23 mouse cellular contexts compared by ENCODE assay signal in genomic region chrX:152642627-152643026, GRCm38 (mm10).
DNase-seq lines count a peak whose midpoint lies in the region; ATAC-seq and TF ChIP-seq lines count a peak whose summit lies in the region.
"Had no signal": no experiment of that assay in that cellular context is flagged by ENCODE, and none has a peak within 500 bp of the region (broad histone marks: within the 10 kb centered on the region; RNA-seq: fewer than 3 reads in every experiment).

No protein-coding gene starts in this region.

- 58% methylated on average over 2 of the region's 2 CpGs for WGBS in hindbrain, embryonic 11.5 days
- 82% methylated on average over 2 of the region's 2 CpGs for WGBS in hindbrain, embryonic 10.5 days
- 44% methylated on average over 2 of the region's 2 CpGs for WGBS in hindbrain, embryonic 13.5 days
- 78% methylated on average over 2 of the region's 2 CpGs for WGBS in midbrain, embryonic 16.5 days
- 80% methylated on average over 2 of the region's 2 CpGs for WGBS in cerebellum, adult 2 months

- peaks cover 4% of the 10 kb centered on the region; the same call in 1 of the 2 replicates for H3K27me3 ChIP-seq in hindbrain, embryonic 11.5 days (ENCODE audit: control insufficient read depth, insufficient read depth, low read length)
- peaks cover 25% of the 10 kb centered on the region for H3K27me3 ChIP-seq in hindbrain, embryonic 10.5 days (ENCODE audit: insufficient read depth, poor library complexity, severe bottlenecking)
- peaks cover 25% of the 10 kb centered on the region for H3K27me3 ChIP-seq in hindbrain, embryonic 13.5 days
- H3K27me3 ChIP-seq in midbrain, embryonic 16.5 days (ENCODE audit: control insufficient read depth, insufficient read depth, low read depth, low read length), result no peaks in the 10 kb centered on the region; the same call in 1 of the 2 replicates
- H3K27me3 ChIP-seq in cerebellum, adult 2 months (ENCODE audit: control insufficient read depth, insufficient read depth, low read length), result no peaks in the 10 kb centered on the region
- H3K27me3 ChIP-seq: embryonic facial prominence, embryonic 15.5 days; lung, embryonic 15.5 days; stomach, embryonic 15.5 days had no signal

- 0 out of 2 replicates have a peak, but pooled peaks have one; percentile 19 for ATAC-seq in hindbrain, embryonic 11.5 days (ENCODE audit: low FRiP score)
- ATAC-seq in hindbrain, embryonic 13.5 days (ENCODE audit: low FRiP score), result no peak
- peak; percentile 63; the same call in 1 of the 2 replicates for ATAC-seq in midbrain, embryonic 16.5 days
- ATAC-seq: activated CD4-positive, CD25-positive, alpha-beta regulatory T cell, adult 4 months had no signal

- no peaks in the 10 kb centered on the region for H3K36me3 ChIP-seq in hindbrain, embryonic 11.5 days (ENCODE audit: control insufficient read depth, insufficient read depth, low read length)
- H3K36me3 ChIP-seq in hindbrain, embryonic 10.5 days, result no peaks in the 10 kb centered on the region
- no peaks in the 10 kb centered on the region for H3K36me3 ChIP-seq in hindbrain, embryonic 13.5 days
- no peaks in the 10 kb centered on the region for H3K36me3 ChIP-seq in midbrain, embryonic 16.5 days (ENCODE audit: control insufficient read depth, insufficient read depth, low read length)
- H3K36me3 ChIP-seq: embryonic facial prominence, embryonic 15.5 days; G1E; heart, embryonic 13.5 days; lung, embryonic 15.5 days; stomach, embryonic 15.5 days had no signal

- no peak for TF ChIP-seq CTCF in cortical plate, adult 2 months (IDR thresholded peaks at IDR 0.05; ENCODE audit: extremely low read depth, insufficient read depth, low read length)
- no peak for TF ChIP-seq CTCF in cerebellum, adult 2 months (IDR thresholded peaks at IDR 0.05; ENCODE audit: borderline replicate concordance, insufficient read depth, low read depth, low read length)

- no peaks in the 10 kb centered on the region for H3K4me1 ChIP-seq in hindbrain, embryonic 11.5 days (replicated peaks; ENCODE audit: control insufficient read depth, insufficient read depth, low read length)
- peaks cover 14% of the 10 kb centered on the region for H3K4me1 ChIP-seq in hindbrain, embryonic 10.5 days (replicated peaks)
- no peaks in the 10 kb centered on the region for H3K4me1 ChIP-seq in cortical plate, adult 2 months (ENCODE audit: control insufficient read depth, insufficient read depth, low read length)
- 0 out of 2 replicates have a peak, but pooled peaks cover 3% of the 10 kb centered on the region for H3K4me1 ChIP-seq in hindbrain, embryonic 13.5 days (replicated peaks)
- H3K4me1 ChIP-seq in midbrain, embryonic 16.5 days (ENCODE audit: control insufficient read depth, insufficient read depth, low read length), result peaks cover 3% of the 10 kb centered on the region; the same call in 1 of the 2 replicates
- no peaks in the 10 kb centered on the region for H3K4me1 ChIP-seq in cerebellum, adult 2 months (ENCODE audit: control insufficient read depth, insufficient read depth, low read length)
- H3K4me1 ChIP-seq: embryonic facial prominence, embryonic 15.5 days; heart, embryonic 13.5 days; lung, embryonic 15.5 days; stomach, embryonic 15.5 days had no signal

- no peak overlapping the region for H3K4me2 ChIP-seq in hindbrain, embryonic 11.5 days (replicated peaks; ENCODE audit: low read depth, low read length)
- H3K4me2 ChIP-seq in hindbrain, embryonic 13.5 days, result peak overlapping the region; percentile 46
- H3K4me2 ChIP-seq in midbrain, embryonic 16.5 days (ENCODE audit: low read length), result peak overlapping the region; percentile 49
- H3K4me2 ChIP-seq: embryonic facial prominence, embryonic 15.5 days; heart, embryonic 13.5 days; lung, embryonic 15.5 days; stomach, embryonic 15.5 days had no signal

- no peak overlapping the region for H3K9ac ChIP-seq in hindbrain, embryonic 11.5 days (ENCODE audit: low read depth, low read length)
- H3K9ac ChIP-seq in hindbrain, embryonic 13.5 days, result no peak overlapping the region
- peak overlapping the region; percentile 26; the same call in 1 of the 2 replicates for H3K9ac ChIP-seq in midbrain, embryonic 16.5 days (ENCODE audit: low read depth, low read length)
- H3K9ac ChIP-seq: embryonic facial prominence, embryonic 15.5 days; heart, embryonic 13.5 days; liver, embryonic 14.5 days; lung, embryonic 15.5 days; stomach, embryonic 15.5 days had no signal

- DNase-seq in hindbrain, embryonic 11.5 days (ENCODE audit: low spot score), result no peak
- no peak for DNase-seq in hindbrain, embryonic 10.5 days (ENCODE audit: low spot score)
- DNase-seq in kidney, adult 8-10 months, result no peak
- no peak for DNase-seq in cerebellum, adult 2 months
- no peak for DNase-seq in urinary bladder, postnatal 10 days (ENCODE audit: low spot score)
- DNase-seq: adrenal gland, postnatal 14 days; cerebellum, adult 11 months; cerebellum, postnatal 14 days; kidney, adult 9 months; kidney, postnatal 4 days; right cerebral cortex, postnatal 25 days; thymus, adult 18-20 months had no signal

- no peak overlapping the region for H3K27ac ChIP-seq in hindbrain, embryonic 11.5 days (ENCODE audit: low read depth, low read length)
- H3K27ac ChIP-seq in hindbrain, embryonic 10.5 days, result no peak overlapping the region
- H3K27ac ChIP-seq in cortical plate, adult 2 months (ENCODE audit: insufficient read depth, low read length), result no peak overlapping the region
- no peak overlapping the region for H3K27ac ChIP-seq in hindbrain, embryonic 13.5 days
- H3K27ac ChIP-seq in midbrain, embryonic 16.5 days (ENCODE audit: low read length), result no peak overlapping the region
- no peak overlapping the region for H3K27ac ChIP-seq in cerebellum, adult 2 months (ENCODE audit: insufficient read depth, low read length)
- H3K27ac ChIP-seq: embryonic facial prominence, embryonic 15.5 days; heart, embryonic 13.5 days; liver, embryonic 14.5 days; lung, embryonic 15.5 days; macrophage; stomach, embryonic 15.5 days had no signal

- no peak for TF ChIP-seq POLR2A in cortical plate, adult 2 months (IDR thresholded peaks at IDR 0.05; ENCODE audit: extremely low read depth, insufficient read depth, low read length)
- TF ChIP-seq POLR2A in cerebellum, adult 2 months (IDR thresholded peaks at IDR 0.05; ENCODE audit: borderline replicate concordance, insufficient read depth, low read length), result no peak

- no peaks in the 10 kb centered on the region for H3K9me3 ChIP-seq in hindbrain, embryonic 11.5 days (ENCODE audit: control insufficient read depth, low read length)
- no peaks in the 10 kb centered on the region for H3K9me3 ChIP-seq in hindbrain, embryonic 10.5 days
- H3K9me3 ChIP-seq in hindbrain, embryonic 13.5 days, result no peaks in the 10 kb centered on the region
- no peaks in the 10 kb centered on the region for H3K9me3 ChIP-seq in midbrain, embryonic 16.5 days (replicated peaks; ENCODE audit: control insufficient read depth, low read length, poor library complexity, severe bottlenecking)
- H3K9me3 ChIP-seq: embryonic facial prominence, embryonic 15.5 days; G1E; heart, embryonic 13.5 days; lung, embryonic 15.5 days; stomach, embryonic 15.5 days had no signal

- no peak overlapping the region for H3K4me3 ChIP-seq in hindbrain, embryonic 11.5 days (ENCODE audit: low read depth, low read length)
- H3K4me3 ChIP-seq in hindbrain, embryonic 10.5 days, result no peak overlapping the region
- peak overlapping the region; percentile 18; the same call in 1 of the 2 replicates for H3K4me3 ChIP-seq in cortical plate, adult 2 months (ENCODE audit: insufficient read depth, low read length)
- H3K4me3 ChIP-seq in hindbrain, embryonic 13.5 days, result peak overlapping the region; percentile 28
- peak overlapping the region; percentile 37 for H3K4me3 ChIP-seq in midbrain, embryonic 16.5 days (ENCODE audit: low read depth, low read length)
- no peak overlapping the region for H3K4me3 ChIP-seq in cerebellum, adult 2 months (replicated peaks; ENCODE audit: insufficient read depth, low read depth, low read length)
- H3K4me3 ChIP-seq: embryonic facial prominence, embryonic 15.5 days; heart, embryonic 13.5 days; lung, embryonic 15.5 days; stomach, embryonic 15.5 days had no signal

Comparison
In these comparisons a context has a peak if more than half of its experiments do, and no peak if none do; other contexts are left out.
1. H3K4me3 ChIP-seq: peak in cortical plate, adult 2 months (single experiment), hindbrain, embryonic 13.5 days (single experiment) and midbrain, embryonic 16.5 days (single experiment); none in hindbrain, embryonic 11.5 days (single experiment), hindbrain, embryonic 10.5 days (single experiment) and cerebellum, adult 2 months (single experiment).